Mouse (Mus musculus): ENCODE measurements around the gene Ercc1. TPM values are rescaled to one million over a fixed set of nuclear protein-coding genes. Genes with fewer than 3 reads are reported as not detected.

The Ercc1 gene
- polyA plus RNA-seq, 1 experiment: 30.7 TPM

- Histone ChIP-seq H3K4me1 (ENCODE audit: control insufficient read depth, insufficient read depth, low read length) (peaks cover 4% of the 10 kb centered on the region; the same call in 1 of the 2 replicates), H3K4me3 (ENCODE audit: insufficient read depth, low read length) (peak overlapping the region; percentile 61), H3K27ac (ENCODE audit: insufficient read depth, low read depth, low read length) (no peak overlapping the region)
- TF ChIP-seq CTCF (IDR thresholded peaks at IDR 0.05; ENCODE audit: low read depth, low read length): no peak
- TF ChIP-seq POLR2A (IDR thresholded peaks at IDR 0.05; ENCODE audit: borderline replicate concordance, low read depth, low read length): no peak
Observed at GRCm38 (mm10) chr7:19309278-19309883, 35.2 kb upstream of the Ercc1 start.

- TF ChIP-seq CTCF (IDR thresholded peaks at IDR 0.05; ENCODE audit: low read depth, low read length) (no peak), POLR2A (IDR thresholded peaks at IDR 0.05; ENCODE audit: borderline replicate concordance, low read depth, low read length) (no peak)
- H3K4me1 ChIP-seq (ENCODE audit: control insufficient read depth, insufficient read depth, low read length): peaks cover 4% of the 10 kb centered on the region; the same call in 1 of the 2 replicates
- no peak within 1 kb of the TSS for H3K27ac ChIP-seq (ENCODE audit: insufficient read depth, low read depth, low read length)
- H3K4me3 ChIP-seq (ENCODE audit: insufficient read depth, low read length): peak within 1 kb of the TSS; percentile 67
Observed at GRCm38 (mm10) chr7:19309884-19310641, 34.5 kb upstream of the Ercc1 start, which contains the start of gene Fosb. Gene Fosb, minus strand, starts transcription at chr7:19310051.

GRCm38 (mm10) chr7:19311991-19312390, 32.6 kb upstream of the Ercc1 start:
- Histone ChIP-seq H3K27ac (ENCODE audit: insufficient read depth, low read depth, low read length) (no peak overlapping the region), H3K4me3 (ENCODE audit: insufficient read depth, low read length) (no peak overlapping the region), H3K4me1 (ENCODE audit: control insufficient read depth, insufficient read depth, low read length) (peaks cover 18% of the 10 kb centered on the region)
- TF ChIP-seq CTCF (IDR thresholded peaks at IDR 0.05; ENCODE audit: low read depth, low read length): no peak

GRCm38 (mm10) chr7:19314033-19314432, 30.5 kb upstream of the Ercc1 start:
- TF ChIP-seq POLR2A (IDR thresholded peaks at IDR 0.05; ENCODE audit: borderline replicate concordance, low read depth, low read length) (no peak), CTCF (IDR thresholded peaks at IDR 0.05; ENCODE audit: low read depth, low read length) (no peak)
- H3K4me3 ChIP-seq (ENCODE audit: insufficient read depth, low read length): no peak overlapping the region
- peaks cover 35% of the 10 kb centered on the region for H3K4me1 ChIP-seq (ENCODE audit: control insufficient read depth, insufficient read depth, low read length)
- no peak overlapping the region for H3K27ac ChIP-seq (ENCODE audit: insufficient read depth, low read depth, low read length)

GRCm38 (mm10) chr7:19316451-19317161, 28.0 kb upstream of the Ercc1 start:
- TF ChIP-seq CTCF (IDR thresholded peaks at IDR 0.05; ENCODE audit: low read depth, low read length) (no peak), POLR2A (IDR thresholded peaks at IDR 0.05; ENCODE audit: borderline replicate concordance, low read depth, low read length) (no peak)
- peak overlapping the region; percentile 72 for H3K27ac ChIP-seq (ENCODE audit: insufficient read depth, low read depth, low read length)
- H3K4me3 ChIP-seq (ENCODE audit: insufficient read depth, low read length): peak overlapping the region; percentile 24
- peaks cover 48% of the 10 kb centered on the region for H3K4me1 ChIP-seq (ENCODE audit: control insufficient read depth, insufficient read depth, low read length)

GRCm38 (mm10) chr7:19318201-19318600, 26.4 kb upstream of the Ercc1 start:
- Histone ChIP-seq H3K4me3 (ENCODE audit: insufficient read depth, low read length) (peak overlapping the region; percentile 34; the same call in 1 of the 2 replicates), H3K4me1 (ENCODE audit: control insufficient read depth, insufficient read depth, low read length) (peaks cover 49% of the 10 kb centered on the region), H3K27ac (ENCODE audit: insufficient read depth, low read depth, low read length) (peak overlapping the region; percentile 71)
- TF ChIP-seq POLR2A (IDR thresholded peaks at IDR 0.05; ENCODE audit: borderline replicate concordance, low read depth, low read length) (no peak), CTCF (IDR thresholded peaks at IDR 0.05; ENCODE audit: low read depth, low read length) (no peak)

- peaks cover 49% of the 10 kb centered on the region for H3K4me1 ChIP-seq (ENCODE audit: control insufficient read depth, insufficient read depth, low read length)
- TF ChIP-seq POLR2A (IDR thresholded peaks at IDR 0.05; ENCODE audit: borderline replicate concordance, low read depth, low read length) (no peak), CTCF (IDR thresholded peaks at IDR 0.05; ENCODE audit: low read depth, low read length) (no peak)
- H3K4me3 ChIP-seq (ENCODE audit: insufficient read depth, low read length): peak overlapping the region; percentile 34; the same call in 1 of the 2 replicates
- H3K27ac ChIP-seq (ENCODE audit: insufficient read depth, low read depth, low read length): peak overlapping the region; percentile 71
Observed at GRCm38 (mm10) chr7:19318676-19319075, 25.9 kb upstream of the Ercc1 start.

GRCm38 (mm10) chr7:19319458-19319857, 25.1 kb upstream of the Ercc1 start:
- Histone ChIP-seq H3K4me1 (ENCODE audit: control insufficient read depth, insufficient read depth, low read length) (peaks cover 49% of the 10 kb centered on the region), H3K4me3 (ENCODE audit: insufficient read depth, low read length) (peak overlapping the region; percentile 50), H3K27ac (ENCODE audit: insufficient read depth, low read depth, low read length) (no peak overlapping the region)
- no peak for TF ChIP-seq CTCF (IDR thresholded peaks at IDR 0.05; ENCODE audit: low read depth, low read length)
- TF ChIP-seq POLR2A (IDR thresholded peaks at IDR 0.05; ENCODE audit: borderline replicate concordance, low read depth, low read length): no peak

GRCm38 (mm10) chr7:19319906-19320305, 24.7 kb upstream of the Ercc1 start:
- Histone ChIP-seq H3K27ac (ENCODE audit: insufficient read depth, low read depth, low read length) (no peak overlapping the region), H3K4me1 (ENCODE audit: control insufficient read depth, insufficient read depth, low read length) (peaks cover 49% of the 10 kb centered on the region), H3K4me3 (ENCODE audit: insufficient read depth, low read length) (peak overlapping the region; percentile 50)
- no peak for TF ChIP-seq POLR2A (IDR thresholded peaks at IDR 0.05; ENCODE audit: borderline replicate concordance, low read depth, low read length)
- no peak for TF ChIP-seq CTCF (IDR thresholded peaks at IDR 0.05; ENCODE audit: low read depth, low read length)
